Mouse (Mus musculus) pancreas, adult 10 weeks (tissue): Measurements from ENCODE around the gene Fbln1. TPM values are rescaled to one million over a fixed set of nuclear protein-coding genes. Genes with fewer than 3 reads are reported as not detected.

Source experiments
- polyA plus RNA-seq: library from polyadenylated mRNA; stranded (reverse); fragments of 350-450 nt; fragmentation: Illumina TruSeq; extraction: RNeasy Lipid Tissue Mini Kit (QIAGEN cat#74804); gene quantifications from one replicate; pipeline ENCODE4 v1.2.3, GENCODE M21; 2015; ENCODE audit warnings: low read depth, low replicate concordance; ENCODE audit not compliant: insufficient read depth

Fbln1 gene
- 22.3 TPM for polyA plus RNA-seq

GRCm38 (mm10) chr15:85205792-85206702 lies at the start of gene Fbln1:
Gene Fbln1 (plus strand): TSS chr15:85205949.

GRCm38 (mm10) chr15:85335671-85336300 lies 130.0 kb downstream of the Fbln1 start, which contains the start of gene Atxn10:
Gene Atxn10 (plus strand): TSS chr15:85336245.

Other genes with a start within 250 kb of the Fbln1 start
- gene 5031439G07Rik, start 217.4 kb upstream of the Fbln1 start, polyA plus RNA-seq = 5.7 TPM
- not detected for gene Upk3a, start 188.8 kb upstream of the Fbln1 start, polyA plus RNA-seq
- 3.5 TPM for gene Fam118a, start 177.0 kb upstream of the Fbln1 start, polyA plus RNA-seq
- gene Smc1b, start 74.0 kb upstream of the Fbln1 start, polyA plus RNA-seq = not detected
- gene Ribc2, start 73.9 kb upstream of the Fbln1 start, polyA plus RNA-seq = not detected
- gene Atxn10, start 130.3 kb downstream of the Fbln1 start, polyA plus RNA-seq = 21.1 TPM